Mouse (Mus musculus) lung, embryonic 16.5 days (tissue): ENCODE data around the gene Prkci. TPM values are rescaled to one million over a fixed set of nuclear protein-coding genes. Genes with fewer than 3 reads are reported as not detected.

ENCODE experiments used
- ATAC-seq: fragments of 200-750 bp; cut with Nextera tagmentation; 2 replicates; pipeline ENCODE4 v1.8.0; 2017; ENCODE audit warnings: low read depth, mild to moderate bottlenecking, moderate library complexity
- H3K27ac ChIP-seq: fragments of 300-500 bp; sonication (generic); 2 replicates; pipeline ENCODE4 v1.5.1; 2014; ENCODE audit warnings: mild to moderate bottlenecking, control low read depth, low read length
- H3K27me3 ChIP-seq: fragments of 300-500 bp; sonication (generic); 2 replicates; pipeline ENCODE4 v1.6.1; 2014; ENCODE audit warnings: low read depth, low read length, mixed read lengths; ENCODE audit not compliant: control insufficient read depth, insufficient read depth
- H3K36me3 ChIP-seq: fragments of 300-500 bp; sonication (generic); 2 replicates; pipeline ENCODE4 v1.6.1; 2014; ENCODE audit warnings: low read length; ENCODE audit not compliant: control insufficient read depth, insufficient read depth
- H3K4me1 ChIP-seq: fragments of 300-500 bp; sonication (generic); replicated peaks from 2 replicates; pipeline ENCODE4 v1.6.1; 2014; ENCODE audit warnings: low read length, mixed read lengths; ENCODE audit not compliant: control insufficient read depth, insufficient read depth
- H3K4me2 ChIP-seq: fragments of 300-500 bp; sonication (generic); 2 replicates; pipeline ENCODE4 v1.6.1; 2014; ENCODE audit warnings: low read depth, low read length, control low read depth
- H3K4me3 ChIP-seq: fragments of 300-500 bp; sonication (generic); 2 replicates; pipeline ENCODE4 v1.5.1; 2014; ENCODE audit warnings: mild to moderate bottlenecking, low read length, control low read depth
- H3K9ac ChIP-seq: fragments of 300-500 bp; sonication (generic); 2 replicates; pipeline ENCODE4 v1.6.1; 2014; ENCODE audit warnings: low read length, control low read depth
- H3K9me3 ChIP-seq: fragments of 300-500 bp; sonication (generic); 2 replicates; pipeline ENCODE4 v1.6.1; 2016; ENCODE audit warnings: low read length; ENCODE audit not compliant: control insufficient read depth
- WGBS: fragments of 180-500 bp; shearing (Covaris S2); extraction: QIAGEN DNeasy Blood & Tissue Kit; methylation state at CpG from one replicate; pipeline ENCODE4 v1.1.7; 2014; 5-methylcytosine and 5-hydroxymethylcytosine counted together
- microRNA-seq: library from miRNA; unstranded; fragments of <30 nt; microRNA quantifications from one replicate; pipeline ENCODE4, GENCODE M21; 2016
- polyA plus RNA-seq: library from polyadenylated mRNA; unstranded; fragments of >200 nt; fragmentation: Nextera tagmentation; extraction: Ambion mirVana; gene quantifications from 2 replicates; pipeline ENCODE4 v1.2.1, GENCODE M21; 2015

Gene Prkci
- polyA plus RNA-seq, 1 experiment from 2014 or later = 53.2 TPM

DNA sequence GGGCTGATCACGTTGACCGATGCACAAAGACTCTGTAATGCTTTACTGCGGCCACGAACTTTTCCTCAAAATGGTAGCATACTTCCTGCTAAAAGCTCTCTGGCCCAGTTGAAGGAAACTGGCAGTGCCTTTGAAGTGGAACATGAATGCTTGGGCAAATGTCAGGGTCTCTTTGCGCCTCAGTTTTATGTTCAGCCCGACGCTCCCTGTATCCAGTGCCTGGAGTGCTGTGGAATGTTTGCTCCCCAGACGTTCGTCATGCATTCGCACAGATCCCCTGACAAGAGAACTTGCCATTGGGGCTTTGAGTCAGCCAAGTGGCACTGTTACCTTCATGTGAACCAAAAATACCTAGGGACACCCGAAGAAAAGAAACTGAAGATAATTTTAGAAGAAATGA is 102.4 kb downstream of the Prkci start:
- no peak for ATAC-seq
- Histone ChIP-seq H3K27me3 (no peaks in the 10 kb centered on the region), H3K9me3 (no peaks in the 10 kb centered on the region), H3K36me3 (peaks cover 2% of the 10 kb centered on the region; the same call in 1 of the 2 replicates), H3K27ac (peak overlapping the region; percentile 29; the same call in 1 of the 2 replicates), H3K9ac (peak overlapping the region; percentile 30), H3K4me1 (peaks cover 35% of the 10 kb centered on the region), H3K4me2 (peak overlapping the region; percentile 39), H3K4me3 (peak overlapping the region; percentile 12; the same call in 1 of the 2 replicates)
- WGBS = 48% methylated on average over 11 of the region's 11 CpGs

- Histone ChIP-seq H3K4me2 (peak overlapping the region; percentile 27; the same call in 1 of the 2 replicates), H3K36me3 (peaks cover 2% of the 10 kb centered on the region; the same call in 1 of the 2 replicates), H3K4me3 (no peak overlapping the region), H3K27ac (no peak overlapping the region), H3K9me3 (no peaks in the 10 kb centered on the region), H3K27me3 (no peaks in the 10 kb centered on the region), H3K9ac (no peak overlapping the region), H3K4me1 (peaks cover 31% of the 10 kb centered on the region)
- no peak for ATAC-seq
- 93% methylated on average over 1 of the region's 1 CpGs for WGBS
Measured at GRCm38 (mm10) chr3:31098556-31098955, 103.0 kb downstream of the Prkci start.

DNA sequence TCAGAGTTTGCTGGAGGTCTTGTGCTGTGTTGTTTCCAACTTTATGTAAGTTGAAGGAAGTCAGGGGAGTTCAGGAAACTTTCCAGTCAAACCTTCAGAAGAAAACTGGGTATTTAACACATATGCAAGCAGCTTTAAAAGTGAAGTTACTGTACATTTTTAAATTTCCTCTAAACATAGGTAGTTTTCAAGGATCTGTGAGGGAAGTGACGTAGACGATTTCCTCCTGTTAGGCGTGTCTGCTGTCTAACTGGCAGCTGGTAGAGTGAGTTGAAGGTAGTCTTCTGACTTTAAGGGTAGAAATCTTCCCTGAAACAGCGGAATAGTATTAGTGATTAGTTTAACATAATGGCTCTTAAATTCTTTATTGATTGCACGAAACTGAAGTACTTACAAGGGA is 104.5 kb downstream of the Prkci start:
- no peaks in the 10 kb centered on the region for H3K27me3 ChIP-seq
- no peak overlapping the region for H3K4me3 ChIP-seq
- ATAC-seq = no peak
- peak overlapping the region; percentile 36; the same call in 1 of the 2 replicates for H3K4me2 ChIP-seq
- peaks cover 2% of the 10 kb centered on the region; the same call in 1 of the 2 replicates for H3K36me3 ChIP-seq
- no peaks in the 10 kb centered on the region for H3K9me3 ChIP-seq
- no peak overlapping the region for H3K9ac ChIP-seq
- H3K27ac ChIP-seq = no peak overlapping the region
- H3K4me1 ChIP-seq = peaks cover 36% of the 10 kb centered on the region
- WGBS = 62% methylated on average over 5 of the region's 5 CpGs

DNA sequence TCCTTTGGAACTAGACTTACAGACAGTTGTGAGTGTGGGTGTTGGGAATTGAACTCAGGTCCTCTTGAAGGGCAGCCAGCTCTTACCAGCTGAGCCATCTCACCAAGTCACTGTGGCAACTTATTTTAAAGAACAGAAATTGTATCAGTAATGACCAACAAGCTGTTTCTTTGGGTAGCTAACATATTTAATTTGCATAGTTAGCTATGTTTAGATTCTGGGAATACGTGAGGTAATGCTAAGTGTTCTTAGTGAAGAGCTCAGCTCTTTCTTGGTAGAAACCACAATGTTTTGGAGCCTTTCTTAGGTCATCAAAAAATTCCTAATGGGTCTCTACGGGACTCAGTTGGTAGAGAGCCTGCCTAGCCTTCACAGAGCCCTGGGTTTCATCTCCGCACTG is 105.3 kb downstream of the Prkci start:
- Histone ChIP-seq H3K4me2 (no peak overlapping the region), H3K9ac (no peak overlapping the region), H3K27me3 (no peaks in the 10 kb centered on the region), H3K4me3 (no peak overlapping the region), H3K36me3 (peaks cover 2% of the 10 kb centered on the region; the same call in 1 of the 2 replicates), H3K4me1 (peaks cover 36% of the 10 kb centered on the region), H3K27ac (no peak overlapping the region), H3K9me3 (no peaks in the 10 kb centered on the region)
- ATAC-seq = no peak
- WGBS = 87% methylated on average over 3 of the region's 3 CpGs

Small RNA genes within 50 kb of the gene (microRNA-seq; reads per million reads assigned to microRNA genes)
- 0.59 reads per million for gene Mir7008

Other genes starting within 250 kb of the Prkci start
- gene Samd7, start 249.5 kb upstream of the Prkci start, polyA plus RNA-seq = not detected in 2 replicates
- 80.0 and 96.2 TPM in 2 replicates for gene Sec62, start 202.9 kb upstream of the Prkci start, polyA plus RNA-seq
- gene Gpr160, start 139.8 kb upstream of the Prkci start, polyA plus RNA-seq = 5.0 and 5.1 TPM in 2 replicates
- 6.7 and 7.2 TPM in 2 replicates for gene Phc3, start 26.3 kb upstream of the Prkci start, polyA plus RNA-seq
- gene Skil, start 99.3 kb downstream of the Prkci start, polyA plus RNA-seq = 20.6 and 22.2 TPM in 2 replicates
- gene Cldn11, start 154.2 kb downstream of the Prkci start, polyA plus RNA-seq = 5.0 and 5.8 TPM in 2 replicates